Mouse (Mus musculus) forebrain, embryonic 13.5 days (tissue): Measurements from ENCODE around the gene Opn4. TPM values are rescaled to one million over a fixed set of nuclear protein-coding genes. Genes with fewer than 3 reads are reported as not detected.
A peak's percentile ranks its signal among the peaks of the same experiment; 100 is the strongest.

Experiments
- ATAC-seq: fragments of 200-750 bp; cut with Nextera tagmentation; 2 replicates; pipeline ENCODE4 v1.8.0; 2017
- H3K27ac ChIP-seq: fragments of 300-500 bp; sonication (generic); 2 replicates; pipeline ENCODE4 v1.5.1; 2015; ENCODE audit warnings: inconsistent platforms, mild to moderate bottlenecking, moderate library complexity
- H3K27me3 ChIP-seq: fragments of 300-500 bp; sonication (generic); 2 replicates; pipeline ENCODE4 v1.6.1; 2015; ENCODE audit warnings: mild to moderate bottlenecking, inconsistent platforms
- H3K36me3 ChIP-seq: fragments of 300-500 bp; sonication (generic); 2 replicates; pipeline ENCODE4 v1.6.1; 2015; ENCODE audit warnings: mild to moderate bottlenecking, inconsistent platforms; ENCODE audit not compliant: poor library complexity, severe bottlenecking
- H3K4me1 ChIP-seq: fragments of 300-500 bp; sonication (generic); 2 replicates; pipeline ENCODE4 v1.6.1; 2015; ENCODE audit warnings: inconsistent platforms
- H3K4me2 ChIP-seq: fragments of 300-500 bp; sonication (generic); 2 replicates; pipeline ENCODE4 v1.6.1; 2015; ENCODE audit warnings: inconsistent platforms, mild to moderate bottlenecking, moderate library complexity
- H3K4me3 ChIP-seq: fragments of 300-500 bp; sonication (generic); 2 replicates; pipeline ENCODE4 v1.5.1; 2015; ENCODE audit warnings: mild to moderate bottlenecking, inconsistent platforms
- H3K9ac ChIP-seq: fragments of 300-500 bp; sonication (generic); 2 replicates; pipeline ENCODE4 v1.6.1; 2015; ENCODE audit warnings: mild to moderate bottlenecking, inconsistent platforms
- H3K9me3 ChIP-seq: fragments of 300-500 bp; sonication (generic); replicated peaks from 2 replicates; pipeline ENCODE4 v1.6.1; 2016; ENCODE audit warnings: inconsistent platforms
- WGBS: fragments of 180-500 bp; shearing (Covaris S2); methylation state at CpG from one replicate; pipeline ENCODE4 v1.1.7; 2015; 5-methylcytosine and 5-hydroxymethylcytosine counted together
- polyA plus RNA-seq: library from polyadenylated mRNA; unstranded; fragments of >200 nt; fragmentation: Nextera tagmentation; extraction: Ambion mirVana; gene quantifications from 2 replicates; pipeline ENCODE4 v1.2.1, GENCODE M21; 2015

Opn4 gene
- polyA plus RNA-seq, 1 experiment from 2014 or later, result not detected

GRCm38 (mm10) chr14:34552226-34552625, 47.7 kb downstream of the Opn4 start:
- Histone ChIP-seq H3K9ac (no peak overlapping the region), H3K4me3 (no peak overlapping the region), H3K4me2 (no peak overlapping the region), H3K27ac (no peak overlapping the region), H3K9me3 (no peaks in the 10 kb centered on the region), H3K36me3 (no peaks in the 10 kb centered on the region), H3K4me1 (peaks cover 8% of the 10 kb centered on the region), H3K27me3 (no peaks in the 10 kb centered on the region)
- WGBS, result 94% methylated on average over 5 of the region's 5 CpGs
- no peak for ATAC-seq

GRCm38 (mm10) chr14:34549004-34549671, 50.8 kb downstream of the Opn4 start:
- H3K27me3 ChIP-seq, result 0 out of 2 replicates have a peak, but pooled peaks cover 11% of the 10 kb centered on the region
- ATAC-seq, result peak; percentile 97
- H3K9me3 ChIP-seq, result no peaks in the 10 kb centered on the region
- H3K9ac ChIP-seq, result peak overlapping the region; percentile 86
- peaks cover 8% of the 10 kb centered on the region for H3K4me1 ChIP-seq
- H3K4me2 ChIP-seq, result peak overlapping the region; percentile 83
- peak overlapping the region; percentile 73 for H3K27ac ChIP-seq
- peak overlapping the region; percentile 86 for H3K4me3 ChIP-seq
- no peaks in the 10 kb centered on the region for H3K36me3 ChIP-seq
- WGBS, result under 1% methylated on average over 46 of the region's 55 CpGs

- Histone ChIP-seq H3K9me3 (no peaks in the 10 kb centered on the region), H3K27ac (peak overlapping the region; percentile 73; the same call in 1 of the 2 replicates), H3K9ac (peak overlapping the region; percentile 86), H3K4me3 (peak overlapping the region; percentile 86), H3K4me2 (peak overlapping the region; percentile 83), H3K27me3 (0 out of 2 replicates have a peak, but pooled peaks cover 11% of the 10 kb centered on the region), H3K36me3 (no peaks in the 10 kb centered on the region), H3K4me1 (peaks cover 8% of the 10 kb centered on the region)
- WGBS, result under 1% methylated on average over 27 of the region's 27 CpGs
- ATAC-seq, result peak; percentile 65
Observed at GRCm38 (mm10) chr14:34548391-34549001, 51.4 kb downstream of the Opn4 start.

- peaks cover 8% of the 10 kb centered on the region for H3K4me1 ChIP-seq
Observed at GRCm38 (mm10) chr14:34544545-34544944, 55.4 kb downstream of the Opn4 start.

GRCm38 (mm10) chr14:34544001-34544400, 55.9 kb downstream of the Opn4 start:
- H3K4me1 ChIP-seq, result peaks cover 8% of the 10 kb centered on the region
- WGBS, result 80% methylated on average over 6 of the region's 6 CpGs
- 0 out of 2 replicates have a peak, but pooled peaks cover 11% of the 10 kb centered on the region for H3K27me3 ChIP-seq

More at GRCm38 (mm10) chr14:34544545-34544944, 55.4 kb downstream of the Opn4 start:
- no peak overlapping the region for H3K4me3 ChIP-seq
- 0 out of 2 replicates have a peak, but pooled peaks cover 11% of the 10 kb centered on the region for H3K27me3 ChIP-seq
- H3K9ac ChIP-seq, result no peak overlapping the region
- no peak overlapping the region for H3K4me2 ChIP-seq
- H3K36me3 ChIP-seq, result no peaks in the 10 kb centered on the region
- ATAC-seq, result no peak
- 77% methylated on average over 2 of the region's 2 CpGs for WGBS
- H3K27ac ChIP-seq, result no peak overlapping the region
- no peaks in the 10 kb centered on the region for H3K9me3 ChIP-seq

GRCm38 (mm10) chr14:34543596-34543995, 56.3 kb downstream of the Opn4 start:
- 69% methylated on average over 6 of the region's 6 CpGs for WGBS
- H3K9me3 ChIP-seq, result no peaks in the 10 kb centered on the region

More at GRCm38 (mm10) chr14:34544001-34544400, 55.9 kb downstream of the Opn4 start:
- no peaks in the 10 kb centered on the region for H3K36me3 ChIP-seq
- no peak overlapping the region for H3K4me2 ChIP-seq
- no peaks in the 10 kb centered on the region for H3K9me3 ChIP-seq
- H3K27ac ChIP-seq, result no peak overlapping the region
- no peak overlapping the region for H3K4me3 ChIP-seq
- H3K9ac ChIP-seq, result no peak overlapping the region
- no peak for ATAC-seq

GRCm38 (mm10) chr14:34541896-34542295, 58.0 kb downstream of the Opn4 start:
- H3K27me3 ChIP-seq, result 0 out of 2 replicates have a peak, but pooled peaks cover 11% of the 10 kb centered on the region
- no peaks in the 10 kb centered on the region for H3K4me1 ChIP-seq
- H3K9ac ChIP-seq, result no peak overlapping the region
- H3K36me3 ChIP-seq, result no peaks in the 10 kb centered on the region
- 85% methylated on average over 5 of the region's 5 CpGs for WGBS
- H3K4me3 ChIP-seq, result no peak overlapping the region
- ATAC-seq, result 0 out of 2 replicates have a peak, but pooled peaks have one; percentile 19
- no peak overlapping the region for H3K27ac ChIP-seq
- H3K9me3 ChIP-seq, result no peaks in the 10 kb centered on the region
- no peak overlapping the region for H3K4me2 ChIP-seq

More at GRCm38 (mm10) chr14:34543596-34543995, 56.3 kb downstream of the Opn4 start:
- H3K36me3 ChIP-seq, result no peaks in the 10 kb centered on the region
- no peak overlapping the region for H3K27ac ChIP-seq
- peaks cover 8% of the 10 kb centered on the region for H3K4me1 ChIP-seq
- H3K4me3 ChIP-seq, result no peak overlapping the region
- no peak for ATAC-seq
- H3K4me2 ChIP-seq, result no peak overlapping the region
- no peak overlapping the region for H3K9ac ChIP-seq
- H3K27me3 ChIP-seq, result 0 out of 2 replicates have a peak, but pooled peaks cover 11% of the 10 kb centered on the region

GRCm38 (mm10) chr14:34540685-34541162, 59.2 kb downstream of the Opn4 start:
- ATAC-seq, result peak; percentile 48; the same call in 1 of the 2 replicates
- 0 out of 2 replicates have a peak overlapping the region, but pooled peaks have one; percentile 7 for H3K4me2 ChIP-seq
- 0 out of 2 replicates have a peak overlapping the region, but pooled peaks have one; percentile 19 for H3K27ac ChIP-seq
- no peaks in the 10 kb centered on the region for H3K36me3 ChIP-seq
- H3K9me3 ChIP-seq, result no peaks in the 10 kb centered on the region
- no peak overlapping the region for H3K9ac ChIP-seq
- WGBS, result 22% methylated on average over 17 of the region's 17 CpGs
- no peaks in the 10 kb centered on the region for H3K4me1 ChIP-seq
- H3K27me3 ChIP-seq, result 0 out of 2 replicates have a peak, but pooled peaks cover 10% of the 10 kb centered on the region
- no peak overlapping the region for H3K4me3 ChIP-seq

Other genes starting within 250 kb of the Opn4 start
- gene Fam25c, start 244.7 kb downstream of the Opn4 start, polyA plus RNA-seq, result not detected in 2 replicates
- gene Sncg, start 225.4 kb downstream of the Opn4 start, polyA plus RNA-seq, result 3.8 and 4.5 TPM in 2 replicates
- gene Mmrn2, start 224.7 kb downstream of the Opn4 start, polyA plus RNA-seq, result 5.1 and 5.3 TPM in 2 replicates
- gene Bmpr1a, start 96.8 kb downstream of the Opn4 start, polyA plus RNA-seq, result 24.9 and 25.5 TPM in 2 replicates
- gene 9230112D13Rik, start 77.3 kb downstream of the Opn4 start, polyA plus RNA-seq, result not detected in 2 replicates
- gene Ldb3, start 11.5 kb downstream of the Opn4 start, polyA plus RNA-seq, result 0.32 and 0.34 TPM in 2 replicates
- 25.1 and 26.6 TPM in 2 replicates for gene Wapl, start 73.8 kb upstream of the Opn4 start, polyA plus RNA-seq
- gene Grid1, start 220.0 kb upstream of the Opn4 start, polyA plus RNA-seq, result 1.2 and 1.7 TPM in 2 replicates